Mouse (Mus musculus): ENCODE measurements at regions not wholly inside any gene's neighbourhood (a gene's known extent, or its start where the extent isn't known, plus 50 kb on each side); places are given as distances from the start of the nearest gene placed in this dataset.

DNA sequence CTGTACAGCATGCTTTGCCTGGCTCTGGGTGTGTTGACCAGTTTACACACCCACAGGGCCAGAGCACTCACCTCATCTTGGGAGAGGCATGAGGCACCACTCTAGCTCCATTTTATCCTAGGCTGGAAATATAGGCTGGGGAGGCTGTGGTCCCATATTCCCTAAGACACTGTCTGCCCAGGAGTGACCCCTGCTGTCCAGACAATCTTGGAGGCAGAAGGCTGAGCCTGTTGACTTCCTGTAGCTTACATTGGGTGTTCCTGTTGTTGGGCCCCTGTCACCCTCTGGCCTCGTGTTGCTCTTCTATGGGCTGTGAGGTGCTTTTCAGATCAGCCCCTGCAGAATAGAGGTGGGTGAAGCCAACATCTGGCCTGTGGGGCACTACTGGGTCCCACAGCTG, 112.3 kb downstream of the Pja1 start:
- Histone ChIP-seq H3K36me3 (ENCODE audit: insufficient read depth, low read length) (no peaks in the 10 kb centered on the region), H3K4me3 (ENCODE audit: low read depth, low read length) (no peak overlapping the region), H3K27ac (ENCODE audit: low read length) (no peak overlapping the region), H3K9ac (replicated peaks; ENCODE audit: low read depth) (no peak overlapping the region), H3K27me3 (replicated peaks; ENCODE audit: insufficient read depth, low read length) (no peaks in the 10 kb centered on the region), H3K9me3 (ENCODE audit: low read length) (no peaks in the 10 kb centered on the region), H3K4me2 (replicated peaks; ENCODE audit: low read depth, low read length) (no peak overlapping the region), H3K4me1 (ENCODE audit: insufficient read depth, low read depth, low read length) (no peaks in the 10 kb centered on the region)
- DNase-seq (ENCODE audit: low spot score), result peak; percentile 56
- peak; percentile 73 for ATAC-seq
- TF ChIP-seq CTCF (IDR thresholded peaks at IDR 0.05) (peak; percentile 70), EP300 (IDR thresholded peaks at IDR 0.05) (no peak)
- WGBS, result 8% methylated on average over 1 of the region's 1 CpGs

DNA sequence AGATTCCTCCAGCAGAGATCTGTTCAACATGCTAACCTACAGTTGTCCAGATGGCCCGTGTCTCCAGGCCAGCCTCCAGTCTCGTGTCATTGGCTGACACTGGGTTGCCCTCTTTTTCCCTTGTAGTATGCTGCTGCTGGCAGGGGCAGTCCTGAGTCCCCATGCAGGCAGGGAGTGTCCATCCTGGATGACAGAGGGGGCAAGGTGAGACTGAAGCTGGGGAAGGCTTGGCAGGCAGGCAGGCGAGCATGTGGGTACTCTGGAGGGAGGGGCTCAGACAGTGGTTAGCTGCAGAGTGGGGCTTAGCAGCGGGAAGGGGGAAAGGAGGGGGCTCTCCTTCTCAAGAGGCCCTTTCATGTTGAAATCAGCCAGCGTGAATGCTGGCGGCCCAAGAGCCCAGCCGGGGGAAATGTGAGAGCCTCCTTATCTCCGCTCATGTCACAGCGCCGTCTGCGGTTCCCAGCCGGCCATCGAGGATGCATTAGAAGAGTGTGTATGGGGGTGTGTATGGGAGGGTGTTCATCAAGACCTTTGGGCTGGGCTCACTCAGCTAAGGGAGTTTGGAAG, 112.9 kb downstream of the Pja1 start:
- 27% methylated on average over 13 of the region's 13 CpGs for WGBS
- Histone ChIP-seq H3K27ac (ENCODE audit: low read length) (no peak overlapping the region), H3K9ac (replicated peaks; ENCODE audit: low read depth) (no peak overlapping the region)

DNA sequence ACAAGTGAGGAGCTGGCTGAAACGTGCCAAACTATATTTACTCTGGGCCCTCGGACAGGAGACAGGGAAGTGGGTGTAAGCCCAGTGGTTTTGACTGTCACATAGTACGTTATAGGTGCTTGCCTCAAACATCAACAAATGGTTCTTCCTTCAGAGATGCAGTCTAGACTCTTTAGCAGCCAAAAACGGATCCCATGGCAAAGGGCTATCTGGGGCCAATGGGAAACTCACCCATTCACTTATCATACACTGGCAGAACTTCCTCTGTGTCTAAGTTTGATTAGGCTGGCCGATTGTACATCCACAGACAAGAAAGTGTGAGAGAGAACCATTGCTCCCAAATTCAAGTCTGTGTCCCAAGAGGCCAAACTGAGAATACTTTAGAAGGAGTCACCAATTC, 115.9 kb downstream of the Pja1 start:
- Histone ChIP-seq H3K27me3 (replicated peaks; ENCODE audit: insufficient read depth, low read length) (no peaks in the 10 kb centered on the region), H3K36me3 (ENCODE audit: insufficient read depth, low read length) (no peaks in the 10 kb centered on the region), H3K9ac (replicated peaks; ENCODE audit: low read depth) (no peak overlapping the region), H3K4me2 (replicated peaks; ENCODE audit: low read depth, low read length) (no peak overlapping the region), H3K4me1 (ENCODE audit: insufficient read depth, low read depth, low read length) (no peaks in the 10 kb centered on the region), H3K27ac (ENCODE audit: low read length) (no peak overlapping the region), H3K9me3 (ENCODE audit: low read length) (no peaks in the 10 kb centered on the region), H3K4me3 (ENCODE audit: low read depth, low read length) (no peak overlapping the region)
- no peak for DNase-seq (ENCODE audit: low spot score)
- 53% methylated on average over 5 of the region's 5 CpGs for WGBS
- TF ChIP-seq EP300 (IDR thresholded peaks at IDR 0.05) (no peak), CTCF (IDR thresholded peaks at IDR 0.05) (no peak)
- ATAC-seq, result no peak

More for the DNA sequence above, 112.9 kb downstream of the Pja1 start:
- Histone ChIP-seq H3K4me2 (replicated peaks; ENCODE audit: low read depth, low read length) (no peak overlapping the region), H3K4me1 (ENCODE audit: insufficient read depth, low read depth, low read length) (no peaks in the 10 kb centered on the region), H3K36me3 (ENCODE audit: insufficient read depth, low read length) (no peaks in the 10 kb centered on the region), H3K9me3 (ENCODE audit: low read length) (no peaks in the 10 kb centered on the region), H3K4me3 (ENCODE audit: low read depth, low read length) (no peak overlapping the region), H3K27me3 (replicated peaks; ENCODE audit: insufficient read depth, low read length) (no peaks in the 10 kb centered on the region)
- ATAC-seq (peak; percentile 68), DNase-seq (ENCODE audit: low spot score) (peak; percentile 35)
- TF ChIP-seq EP300 (IDR thresholded peaks at IDR 0.05) (no peak), CTCF (IDR thresholded peaks at IDR 0.05) (no peak)

DNA sequence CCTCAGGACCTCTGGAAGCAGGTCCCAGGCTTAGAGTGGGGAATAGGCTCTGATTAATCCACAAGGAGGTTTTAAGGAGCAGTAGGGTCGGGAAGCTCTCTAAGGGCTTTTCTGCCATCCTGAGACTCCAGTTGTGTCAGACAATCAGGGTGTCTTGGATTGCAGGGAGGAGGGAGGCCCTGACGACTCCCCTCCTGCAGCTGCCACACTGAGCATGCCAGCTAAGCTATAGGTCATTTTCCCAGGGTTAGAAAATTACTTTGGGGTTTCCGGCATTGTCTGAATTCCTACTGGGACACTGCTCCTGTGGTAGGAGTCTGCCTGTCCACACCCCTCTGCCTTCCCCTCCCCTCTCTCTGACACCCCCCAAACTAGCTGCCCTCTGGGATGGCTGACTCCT, 120.8 kb downstream of the Pja1 start:
- ATAC-seq, result no peak
- Histone ChIP-seq H3K27ac (ENCODE audit: low read length) (no peak overlapping the region), H3K27me3 (replicated peaks; ENCODE audit: insufficient read depth, low read length) (no peaks in the 10 kb centered on the region), H3K4me2 (replicated peaks; ENCODE audit: low read depth, low read length) (no peak overlapping the region), H3K36me3 (ENCODE audit: insufficient read depth, low read length) (no peaks in the 10 kb centered on the region), H3K9ac (replicated peaks; ENCODE audit: low read depth) (no peak overlapping the region), H3K4me3 (ENCODE audit: low read depth, low read length) (no peak overlapping the region), H3K9me3 (ENCODE audit: low read length) (no peaks in the 10 kb centered on the region), H3K4me1 (ENCODE audit: insufficient read depth, low read depth, low read length) (no peaks in the 10 kb centered on the region)
- TF ChIP-seq EP300 (IDR thresholded peaks at IDR 0.05) (no peak), CTCF (IDR thresholded peaks at IDR 0.05) (no peak)
- DNase-seq (ENCODE audit: low spot score), result no peak
- 51% methylated on average over 3 of the region's 3 CpGs for WGBS

DNA sequence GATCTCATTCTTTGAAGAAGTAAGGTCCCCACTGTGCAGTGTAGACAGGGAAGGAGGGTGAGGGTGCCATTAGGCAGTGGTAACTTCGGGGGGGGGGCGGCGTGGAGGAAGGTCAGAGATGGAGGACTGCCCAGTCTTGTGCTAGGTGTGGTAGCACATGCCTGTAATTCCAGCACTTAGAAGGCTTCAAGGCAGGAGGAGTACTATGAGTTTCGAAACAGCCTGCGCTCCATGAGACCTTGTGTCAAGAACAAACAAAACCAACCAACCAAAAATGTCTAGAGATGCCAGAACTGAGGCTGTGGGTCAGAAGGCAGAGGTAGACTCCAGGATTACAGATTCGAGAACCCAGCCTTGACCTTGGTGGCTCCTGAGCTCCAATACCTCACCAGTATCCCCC, 130.8 kb downstream of the Pja1 start:
- TF ChIP-seq EP300 (IDR thresholded peaks at IDR 0.05), result peak; percentile 49; the same call in 1 of the 2 replicates
- no peak for TF ChIP-seq CTCF (IDR thresholded peaks at IDR 0.05)
- ATAC-seq, result peak; percentile 83
- 47% methylated on average over 5 of the region's 6 CpGs for WGBS
- Histone ChIP-seq H3K27me3 (replicated peaks; ENCODE audit: insufficient read depth, low read length) (no peaks in the 10 kb centered on the region), H3K36me3 (ENCODE audit: insufficient read depth, low read length) (no peaks in the 10 kb centered on the region), H3K9me3 (ENCODE audit: low read length) (no peaks in the 10 kb centered on the region), H3K27ac (ENCODE audit: low read length) (peak overlapping the region; percentile 72), H3K4me1 (ENCODE audit: insufficient read depth, low read depth, low read length) (no peaks in the 10 kb centered on the region), H3K4me3 (ENCODE audit: low read depth, low read length) (no peak overlapping the region), H3K4me2 (replicated peaks; ENCODE audit: low read depth, low read length) (no peak overlapping the region), H3K9ac (replicated peaks; ENCODE audit: low read depth) (no peak overlapping the region)
- peak; percentile 68 for DNase-seq (ENCODE audit: low spot score)

DNA sequence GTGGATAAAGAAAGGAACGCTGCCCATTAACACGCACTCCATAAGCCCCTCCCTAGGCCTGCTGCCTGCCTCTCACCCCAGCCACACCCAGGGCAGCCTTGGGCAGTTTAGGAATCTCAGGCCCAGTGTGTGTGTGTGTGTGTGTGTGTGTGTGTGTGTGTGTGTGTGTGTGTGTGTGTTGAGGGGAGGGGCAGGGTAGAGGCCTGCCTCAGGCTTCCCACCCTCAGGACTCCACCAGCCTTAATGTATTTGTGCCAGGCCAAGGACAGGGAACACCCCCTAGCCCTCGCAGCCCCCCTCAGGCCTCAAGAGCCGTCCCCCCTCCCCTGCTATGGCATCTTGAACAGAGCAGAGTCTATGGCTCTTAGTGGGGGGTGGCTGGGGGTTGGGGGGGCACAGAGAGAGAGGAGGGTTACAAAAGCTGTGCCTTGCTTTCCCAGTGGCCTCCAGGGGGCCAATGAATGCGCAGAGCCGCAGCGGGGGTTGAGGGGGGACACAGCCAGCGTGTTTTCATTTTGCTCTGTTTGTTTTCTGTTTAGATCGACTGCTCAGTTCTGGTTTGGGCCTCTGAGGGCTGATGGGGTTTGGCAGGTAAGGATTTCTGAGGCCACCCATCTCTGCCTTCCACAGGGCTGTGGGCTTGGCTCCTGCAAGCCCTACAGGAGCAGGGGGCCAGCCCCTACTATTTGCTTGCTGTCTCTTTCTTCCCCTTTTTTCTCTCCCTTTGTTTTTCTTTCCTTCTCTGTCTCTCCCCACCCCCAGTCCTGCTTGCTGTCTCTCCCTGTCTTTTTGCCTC, 131.8 kb downstream of the Pja1 start:
- 40% methylated on average over 7 of the region's 9 CpGs for WGBS
- ATAC-seq (peak; percentile 87), DNase-seq (ENCODE audit: low spot score) (peak; percentile 71)
- Histone ChIP-seq H3K9ac (replicated peaks; ENCODE audit: low read depth) (no peak overlapping the region), H3K9me3 (ENCODE audit: low read length) (no peaks in the 10 kb centered on the region), H3K27me3 (replicated peaks; ENCODE audit: insufficient read depth, low read length) (no peaks in the 10 kb centered on the region), H3K4me1 (ENCODE audit: insufficient read depth, low read depth, low read length) (no peaks in the 10 kb centered on the region), H3K27ac (ENCODE audit: low read length) (peak overlapping the region; percentile 72), H3K4me2 (replicated peaks; ENCODE audit: low read depth, low read length) (no peak overlapping the region), H3K4me3 (ENCODE audit: low read depth, low read length) (no peak overlapping the region), H3K36me3 (ENCODE audit: insufficient read depth, low read length) (no peaks in the 10 kb centered on the region)
- TF ChIP-seq EP300 (IDR thresholded peaks at IDR 0.05), result no peak
- 0 out of 2 replicates have a peak, but pooled peaks have one; percentile 16 for TF ChIP-seq CTCF (IDR thresholded peaks at IDR 0.05)
